Mouse (Mus musculus) forebrain, embryonic 10.5 days (tissue): Measurements from ENCODE around the gene Sugct. TPM values are rescaled to one million over a fixed set of nuclear protein-coding genes. Genes with fewer than 3 reads are reported as not detected.

Experiments
- DNase-seq: peaks from one replicate; pipeline ENCODE4 v3.0.0-alpha.2; 2017; ENCODE audit warnings: low spot score; ENCODE audit errors: extremely low spot score
- H3K27ac ChIP-seq: fragments of 300-500 bp; sonication (generic); 2 replicates; pipeline ENCODE4 v1.5.1; 2016; ENCODE audit warnings: mild to moderate bottlenecking
- H3K27me3 ChIP-seq: fragments of 300-500 bp; sonication (generic); 2 replicates; pipeline ENCODE4 v1.6.1; 2016; ENCODE audit warnings: mild to moderate bottlenecking; ENCODE audit not compliant: poor library complexity, severe bottlenecking
- H3K36me3 ChIP-seq: fragments of 300-500 bp; sonication (generic); replicated peaks from 2 replicates; pipeline ENCODE4 v1.6.1; 2016; ENCODE audit warnings: mild to moderate bottlenecking, moderate library complexity
- H3K4me1 ChIP-seq: fragments of 300-500 bp; sonication (generic); 2 replicates; pipeline ENCODE4 v1.6.1; 2016
- H3K4me3 ChIP-seq: fragments of 300-500 bp; sonication (generic); 2 replicates; pipeline ENCODE4 v1.5.1; 2016; ENCODE audit warnings: mild to moderate bottlenecking, moderate library complexity
- H3K9me3 ChIP-seq: fragments of 300-500 bp; sonication (generic); 2 replicates; pipeline ENCODE4 v1.6.1; 2016; ENCODE audit warnings: mild to moderate bottlenecking, moderate library complexity
- WGBS: fragments of 180-500 bp; shearing (Covaris S2); methylation state at CpG from one replicate; pipeline ENCODE4 v1.1.7; 2016; 5-methylcytosine and 5-hydroxymethylcytosine counted together
- polyA plus RNA-seq: library from polyadenylated mRNA; unstranded; fragments of >200 nt; fragmentation: Nextera tagmentation; extraction: Ambion mirVana; gene quantifications from 2 replicates; pipeline ENCODE4 v1.2.1, GENCODE M21; 2016

Sugct gene
- polyA plus RNA-seq, 1 experiment from 2014 or later = 3.2 TPM

GRCm38 (mm10) chr13:17039727-17040126 is 655.6 kb downstream of the Sugct start:
- 78% methylated on average over 2 of the region's 2 CpGs for WGBS

GRCm38 (mm10) chr13:17038341-17038740 is 657.0 kb downstream of the Sugct start:
- WGBS = 96% methylated on average over 4 of the region's 4 CpGs
- Histone ChIP-seq H3K9me3 (no peaks in the 10 kb centered on the region), H3K27me3 (no peaks in the 10 kb centered on the region), H3K4me1 (no peaks in the 10 kb centered on the region), H3K36me3 (no peaks in the 10 kb centered on the region), H3K27ac (no peak overlapping the region), H3K4me3 (no peak overlapping the region)
- DNase-seq = no peak

More at GRCm38 (mm10) chr13:17039727-17040126, 655.6 kb downstream of the Sugct start:
- Histone ChIP-seq H3K4me3 (no peak overlapping the region), H3K36me3 (no peaks in the 10 kb centered on the region), H3K9me3 (no peaks in the 10 kb centered on the region), H3K27me3 (no peaks in the 10 kb centered on the region), H3K27ac (no peak overlapping the region), H3K4me1 (no peaks in the 10 kb centered on the region)
- DNase-seq = no peak

- no peak for DNase-seq
- Histone ChIP-seq H3K9me3 (no peaks in the 10 kb centered on the region), H3K27ac (no peak overlapping the region), H3K36me3 (no peaks in the 10 kb centered on the region), H3K4me3 (no peak overlapping the region), H3K4me1 (no peaks in the 10 kb centered on the region), H3K27me3 (no peaks in the 10 kb centered on the region)
- WGBS = 94% methylated on average over 3 of the region's 3 CpGs
These were observed 657.5 kb downstream of the Sugct start for GRCm38 (mm10) chr13:17037899-17038298.

DNA sequence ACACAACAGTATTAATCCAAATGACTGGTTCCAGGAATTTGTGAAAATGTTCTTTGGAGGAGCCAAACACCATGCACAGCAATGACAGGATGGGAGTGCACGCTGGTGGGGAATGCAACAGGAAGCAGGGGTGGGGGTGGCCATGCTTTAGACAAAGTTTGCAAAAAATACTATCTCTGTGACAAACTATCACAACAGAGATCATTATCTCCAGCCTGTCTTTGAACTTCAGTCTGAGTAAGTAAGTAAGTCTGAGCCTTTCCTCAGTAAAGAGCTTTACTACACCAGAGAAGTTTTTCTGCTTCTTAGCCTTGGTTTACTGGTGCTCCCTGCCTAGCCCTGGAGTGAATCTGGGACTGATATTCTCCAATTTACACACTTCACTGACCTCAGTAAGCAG is 664.6 kb downstream of the Sugct start:
- no peaks in the 10 kb centered on the region for H3K27me3 ChIP-seq
- DNase-seq = no peak
- no peak overlapping the region for H3K4me3 ChIP-seq
- no peaks in the 10 kb centered on the region for H3K4me1 ChIP-seq
- H3K36me3 ChIP-seq = no peaks in the 10 kb centered on the region
- H3K9me3 ChIP-seq = no peaks in the 10 kb centered on the region; the same call in 1 of the 2 replicates
- 85% methylated on average over 1 of the region's 1 CpGs for WGBS
- no peak overlapping the region for H3K27ac ChIP-seq

GRCm38 (mm10) chr13:17028595-17028994 is 666.8 kb downstream of the Sugct start:
- no peaks in the 10 kb centered on the region for H3K27me3 ChIP-seq
- peak; percentile 17 for DNase-seq
- H3K4me3 ChIP-seq = no peak overlapping the region
- no peaks in the 10 kb centered on the region for H3K36me3 ChIP-seq
- WGBS = 50% methylated on average over 3 of the region's 3 CpGs
- H3K4me1 ChIP-seq = no peaks in the 10 kb centered on the region
- no peaks in the 10 kb centered on the region; the same call in 1 of the 2 replicates for H3K9me3 ChIP-seq
- no peak overlapping the region for H3K27ac ChIP-seq

DNA sequence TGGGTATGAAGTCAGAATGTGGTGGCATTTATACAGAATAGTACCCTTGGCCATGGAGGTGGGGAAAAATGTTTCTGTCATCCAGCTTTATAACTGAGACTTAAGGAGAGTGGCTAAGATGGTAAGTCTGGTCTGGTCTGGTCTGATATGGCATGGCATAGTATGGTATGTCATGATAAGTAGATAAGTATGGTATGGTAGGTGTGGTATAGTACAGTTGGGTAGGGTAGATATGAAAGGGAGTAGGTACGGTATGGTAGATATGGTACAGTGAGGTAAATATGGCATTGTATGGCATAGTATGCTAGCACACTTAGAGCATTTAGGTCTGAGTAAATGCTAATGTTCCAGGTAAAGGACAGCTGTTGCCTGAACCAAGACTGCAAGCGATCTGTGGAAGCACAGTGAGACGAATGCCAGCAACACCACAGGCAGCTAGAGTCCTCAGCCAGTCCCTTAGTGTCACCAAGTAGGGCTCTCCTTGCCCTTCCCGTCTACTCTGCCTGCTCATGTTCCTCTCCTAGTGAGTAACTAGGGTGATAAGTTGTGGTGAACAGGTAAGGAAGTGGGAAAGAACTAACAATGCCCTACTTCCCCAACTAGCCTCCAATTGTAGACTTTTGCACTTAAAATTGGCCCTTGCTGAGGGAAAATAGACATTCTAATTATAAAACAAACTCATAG is 667.4 kb downstream of the Sugct start:
- Histone ChIP-seq H3K9me3 (no peaks in the 10 kb centered on the region; the same call in 1 of the 2 replicates), H3K27ac (no peak overlapping the region), H3K4me3 (no peak overlapping the region), H3K36me3 (no peaks in the 10 kb centered on the region), H3K27me3 (no peaks in the 10 kb centered on the region), H3K4me1 (no peaks in the 10 kb centered on the region)
- no peak for DNase-seq
- WGBS = 89% methylated on average over 4 of the region's 4 CpGs

DNA sequence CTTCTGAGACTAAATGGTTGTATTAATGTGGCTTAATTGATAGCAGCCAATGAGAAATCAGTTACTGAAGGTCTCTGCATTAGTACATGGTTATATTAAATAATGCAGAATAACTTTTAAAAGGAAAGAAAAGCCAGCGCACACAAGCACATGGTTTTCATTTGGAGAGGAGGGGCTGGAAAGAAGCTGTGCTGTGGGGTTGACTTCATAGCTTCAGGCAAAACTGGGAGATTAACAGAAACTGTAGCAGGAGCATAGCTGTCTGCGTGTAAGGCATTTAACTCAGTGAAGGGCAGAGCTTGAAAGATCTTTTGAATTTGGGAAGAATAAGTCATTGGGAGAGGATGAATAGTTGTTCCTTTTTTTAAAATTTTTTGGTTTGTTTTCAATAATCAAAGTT is 668.4 kb downstream of the Sugct start:
- H3K27me3 ChIP-seq = no peaks in the 10 kb centered on the region
- H3K36me3 ChIP-seq = no peaks in the 10 kb centered on the region
- H3K9me3 ChIP-seq = no peaks in the 10 kb centered on the region; the same call in 1 of the 2 replicates
- 69% methylated on average over 2 of the region's 2 CpGs for WGBS
- no peak overlapping the region for H3K4me3 ChIP-seq
- no peak overlapping the region for H3K27ac ChIP-seq
- no peaks in the 10 kb centered on the region for H3K4me1 ChIP-seq
- DNase-seq = no peak

- Histone ChIP-seq H3K4me1 (no peaks in the 10 kb centered on the region), H3K27ac (no peak overlapping the region), H3K36me3 (no peaks in the 10 kb centered on the region), H3K4me3 (no peak overlapping the region), H3K9me3 (no peaks in the 10 kb centered on the region), H3K27me3 (no peaks in the 10 kb centered on the region)
- DNase-seq = no peak
- 96% methylated on average over 2 of the region's 2 CpGs for WGBS
These were observed 698.9 kb downstream of the Sugct start for GRCm38 (mm10) chr13:16996464-16996863.

- Histone ChIP-seq H3K4me1 (no peaks in the 10 kb centered on the region), H3K9me3 (no peaks in the 10 kb centered on the region), H3K4me3 (no peak overlapping the region), H3K27me3 (no peaks in the 10 kb centered on the region), H3K36me3 (no peaks in the 10 kb centered on the region), H3K27ac (no peak overlapping the region)
- 85% methylated on average over 3 of the region's 3 CpGs for WGBS
- no peak for DNase-seq
These were observed 700.0 kb downstream of the Sugct start for GRCm38 (mm10) chr13:16995321-16995720.

GRCm38 (mm10) chr13:16977743-16978142 is 717.6 kb downstream of the Sugct start:
- Histone ChIP-seq H3K4me3 (no peak overlapping the region), H3K9me3 (no peaks in the 10 kb centered on the region), H3K27me3 (no peaks in the 10 kb centered on the region), H3K27ac (no peak overlapping the region), H3K4me1 (peaks cover 4% of the 10 kb centered on the region; the same call in 1 of the 2 replicates), H3K36me3 (no peaks in the 10 kb centered on the region)
- WGBS = 70% methylated on average over 6 of the region's 6 CpGs
- no peak for DNase-seq

GRCm38 (mm10) chr13:16971277-16971676 is 724.1 kb downstream of the Sugct start:
- no peak for DNase-seq
- no peaks in the 10 kb centered on the region for H3K9me3 ChIP-seq
- no peaks in the 10 kb centered on the region for H3K4me1 ChIP-seq
- H3K27ac ChIP-seq = no peak overlapping the region
- WGBS = 91% methylated on average over 2 of the region's 2 CpGs
- no peaks in the 10 kb centered on the region for H3K27me3 ChIP-seq
- H3K4me3 ChIP-seq = no peak overlapping the region
- no peaks in the 10 kb centered on the region for H3K36me3 ChIP-seq

DNA sequence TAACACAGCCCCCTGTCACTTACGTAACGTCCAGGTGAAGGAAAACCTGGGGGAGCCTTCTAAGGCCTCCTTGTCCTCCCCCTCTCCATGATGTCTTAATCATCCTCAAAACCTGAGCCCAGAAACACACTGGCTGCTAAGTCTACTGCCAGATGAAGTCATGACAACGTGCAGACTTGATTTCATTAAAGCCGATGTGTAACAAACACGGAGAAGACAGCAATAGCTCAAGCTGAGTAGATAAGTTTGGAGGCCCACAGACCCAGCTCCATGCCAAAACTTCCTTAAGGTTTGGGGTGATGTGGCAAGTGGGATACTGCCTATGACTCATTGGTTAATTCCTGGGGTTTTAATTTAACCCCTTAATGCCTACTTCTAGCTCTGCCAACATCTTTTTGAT is 726.4 kb downstream of the Sugct start:
- no peaks in the 10 kb centered on the region for H3K4me1 ChIP-seq
- no peak overlapping the region for H3K27ac ChIP-seq
- H3K36me3 ChIP-seq = no peaks in the 10 kb centered on the region
- WGBS = 92% methylated on average over 5 of the region's 5 CpGs
- no peak overlapping the region for H3K4me3 ChIP-seq
- no peaks in the 10 kb centered on the region for H3K9me3 ChIP-seq
- DNase-seq = no peak
- H3K27me3 ChIP-seq = no peaks in the 10 kb centered on the region

DNA sequence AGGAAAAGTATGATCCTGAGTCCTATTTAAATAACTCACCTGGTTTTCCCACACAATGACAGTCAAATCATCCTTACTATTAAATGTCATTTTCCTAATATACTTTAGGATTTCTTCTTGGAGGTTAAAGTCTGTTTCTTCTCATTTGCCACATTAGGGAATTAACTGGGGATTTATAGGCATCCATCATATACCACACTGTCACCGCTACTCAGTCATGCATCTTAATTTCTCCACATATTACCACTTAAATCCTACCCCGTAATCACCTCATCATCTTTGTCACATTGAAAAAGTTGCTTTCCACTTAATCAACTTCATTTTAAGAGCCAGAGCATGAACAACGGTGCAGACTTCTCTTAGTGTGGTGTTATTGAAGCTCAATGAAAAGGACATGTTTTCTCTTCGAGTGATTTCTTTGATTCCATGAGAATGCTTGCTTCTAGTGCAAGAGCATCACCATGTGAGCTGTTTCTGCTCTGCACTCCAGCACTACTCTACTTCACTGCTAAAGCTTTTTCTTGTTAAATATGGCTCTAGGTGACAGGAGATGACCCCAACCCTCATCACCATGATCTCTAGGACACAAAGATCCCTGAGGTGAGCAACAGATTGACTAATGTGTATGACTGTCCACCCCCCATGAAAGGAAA is 730.4 kb downstream of the Sugct start:
- Histone ChIP-seq H3K4me1 (no peaks in the 10 kb centered on the region), H3K4me3 (no peak overlapping the region), H3K9me3 (no peaks in the 10 kb centered on the region), H3K27ac (no peak overlapping the region), H3K27me3 (no peaks in the 10 kb centered on the region), H3K36me3 (no peaks in the 10 kb centered on the region)
- 77% methylated on average over 4 of the region's 4 CpGs for WGBS
- DNase-seq = no peak
